Mouse (Mus musculus) central nervous system, embryonic 14 days (tissue): ENCODE results near the gene Cyp3a44. TPM values are rescaled to one million over a fixed set of nuclear protein-coding genes. Genes with fewer than 3 reads are reported as not detected.

Experiments used
- polyA plus RNA-seq: library from polyadenylated mRNA; depleted of rRNA; stranded (reverse); fragments of >200 nt; gene quantifications from 2 replicates; pipeline ENCODE4 v1.2.3, GENCODE M21; 2012; rRNA removed

Cyp3a44 gene
- polyA plus RNA-seq: not detected in 2 replicates

DNA sequence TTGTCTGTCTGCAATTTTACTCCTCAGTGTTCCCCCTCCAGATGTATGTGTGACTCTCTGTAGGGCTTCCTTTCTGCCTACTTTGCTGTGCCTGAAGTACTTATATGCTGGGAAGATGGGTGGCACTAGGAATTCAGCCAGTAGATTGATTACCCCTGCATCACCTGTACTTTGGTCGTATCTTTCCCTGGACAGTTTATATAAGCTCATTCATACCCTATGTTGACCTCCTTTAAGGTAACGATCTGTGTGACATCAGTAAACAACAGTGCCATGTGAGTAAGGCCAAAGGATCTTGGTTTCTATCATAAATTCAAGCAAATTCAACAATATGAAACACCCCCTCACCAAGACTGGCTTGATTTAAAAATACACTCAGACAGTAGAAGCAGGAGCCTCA is at the start of gene Cyp3a44:
Cyp3a44 (minus strand) TSS at position 79 of the 400 bp plus-strand sequence.

Other genes starting within 250 kb of the Cyp3a44 start
- not detected in 2 replicates for gene Cyp3a41b, start 221.1 kb downstream of the Cyp3a44 start, polyA plus RNA-seq
- not detected in 2 replicates for gene Cyp3a41a, start 85.7 kb downstream of the Cyp3a44 start, polyA plus RNA-seq
- not detected in 2 replicates for gene Cyp3a11, start 74.1 kb upstream of the Cyp3a44 start, polyA plus RNA-seq
- gene Cyp3a25, start 203.7 kb upstream of the Cyp3a44 start, polyA plus RNA-seq: not detected in 2 replicates